Mouse (Mus musculus) adipocyte (in vitro differentiated cells): Measurements from ENCODE around the gene Sept11.

Source experiments
- DNase-seq: peaks from one replicate; pipeline ENCODE4 v3.0.0-alpha.2; 2016; ENCODE audit warnings: low spot score

The Sept11 gene

GRCm38 (mm10) chr5:93092857-93093622, at the start of gene Sept11:
TSS of gene Sept11 (plus strand) at chr5:93093437.
- peak; percentile 89 for DNase-seq

- no peak for DNase-seq
These were observed 49.3 kb upstream of the Sept11 start for GRCm38 (mm10) chr5:93043688-93044583.

- DNase-seq, result no peak
These were observed 48.5 kb upstream of the Sept11 start, which contains the start of gene Sowahb for GRCm38 (mm10) chr5:93044584-93045370. TSS of gene Sowahb (minus strand) at chr5:93045022.

GRCm38 (mm10) chr5:93045371-93045714, 47.9 kb upstream of the Sept11 start:
- no peak for DNase-seq

GRCm38 (mm10) chr5:93046306-93046845, 46.9 kb upstream of the Sept11 start:
- no peak for DNase-seq

GRCm38 (mm10) chr5:93048481-93049240, 44.6 kb upstream of the Sept11 start:
- DNase-seq, result no peak

- DNase-seq, result no peak
These were observed 43.3 kb upstream of the Sept11 start for GRCm38 (mm10) chr5:93049971-93050370.

GRCm38 (mm10) chr5:93051041-93051440, 42.2 kb upstream of the Sept11 start:
- DNase-seq, result no peak

GRCm38 (mm10) chr5:93051951-93052350, 41.3 kb upstream of the Sept11 start:
- no peak for DNase-seq

GRCm38 (mm10) chr5:93053606-93054397, 39.4 kb upstream of the Sept11 start:
- no peak for DNase-seq

GRCm38 (mm10) chr5:93060865-93061264, 32.4 kb upstream of the Sept11 start:
- DNase-seq, result peak; percentile 31

- peak; percentile 88 for DNase-seq
These were observed 15.4 kb upstream of the Sept11 start for GRCm38 (mm10) chr5:93077661-93078323.

GRCm38 (mm10) chr5:93079596-93079995, 13.6 kb upstream of the Sept11 start:
- no peak for DNase-seq

GRCm38 (mm10) chr5:93085015-93085598, 8.1 kb upstream of the Sept11 start:
- peak; percentile 50 for DNase-seq

- DNase-seq, result no peak
These were observed 7.3 kb upstream of the Sept11 start for GRCm38 (mm10) chr5:93085900-93086299.

- no peak for DNase-seq
These were observed 2.0 kb upstream of the Sept11 start for GRCm38 (mm10) chr5:93091266-93091665.

GRCm38 (mm10) chr5:93092147-93092781, 973 bp upstream of the Sept11 start:
- DNase-seq, result no peak

GRCm38 (mm10) chr5:93093638-93094527, 646 bp downstream of the Sept11 start:
- DNase-seq, result peak; percentile 37
